Mouse (Mus musculus): ENCODE data around the gene Rnf114. TPM values are rescaled to one million over a fixed set of nuclear protein-coding genes. Genes with fewer than 3 reads are reported as not detected.

The Rnf114 gene
- polyA plus RNA-seq, 1 experiment from 2014 or later, result 139 TPM

Other genes starting within 250 kb of the Rnf114 start
- 9.1 and 9.9 TPM in 2 replicates for gene B4galt5, start 143.5 kb upstream of the Rnf114 start, polyA plus RNA-seq (2016; fragmentation: Nextera tagmentation; extraction: Ambion mirVana)
- gene Slc9a8, start 70.9 kb upstream of the Rnf114 start, polyA plus RNA-seq (2016; fragmentation: Nextera tagmentation; extraction: Ambion mirVana), result 21.6 and 25.6 TPM in 2 replicates
- gene Spata2, start 242 bp downstream of the Rnf114 start, polyA plus RNA-seq (2016; fragmentation: Nextera tagmentation; extraction: Ambion mirVana), result 19.1 and 23.5 TPM in 2 replicates
- 30.0 and 36.1 TPM in 2 replicates for gene Snai1, start 45.5 kb downstream of the Rnf114 start, polyA plus RNA-seq (2016; fragmentation: Nextera tagmentation; extraction: Ambion mirVana)
- 410 and 413 TPM in 2 replicates for gene Ube2v1, start 139.4 kb downstream of the Rnf114 start, polyA plus RNA-seq (2016; fragmentation: Nextera tagmentation; extraction: Ambion mirVana)
- gene Gm20431, start 168.9 kb downstream of the Rnf114 start, polyA plus RNA-seq (2016; fragmentation: Nextera tagmentation; extraction: Ambion mirVana), result 2.4 and 3.6 TPM in 2 replicates
- 0.30 and 0.48 TPM in 2 replicates for gene Cebpb, start 196.3 kb downstream of the Rnf114 start, polyA plus RNA-seq (2016; fragmentation: Nextera tagmentation; extraction: Ambion mirVana)
- gene Tmem189, start 197.2 kb downstream of the Rnf114 start, polyA plus RNA-seq (2016; fragmentation: Nextera tagmentation; extraction: Ambion mirVana), result 35.7 and 35.8 TPM in 2 replicates

Data from midbrain, embryonic 10.5 days (tissue).